Mouse (Mus musculus): Measurements from ENCODE around the gene Ahcyl2. TPM values are rescaled to one million over a fixed set of nuclear protein-coding genes. Genes with fewer than 3 reads are reported as not detected.

Ahcyl2 gene
- total and polyA plus RNA-seq, 2 experiments from 2014 or later = 13.6 to 48.3 TPM

DNA sequence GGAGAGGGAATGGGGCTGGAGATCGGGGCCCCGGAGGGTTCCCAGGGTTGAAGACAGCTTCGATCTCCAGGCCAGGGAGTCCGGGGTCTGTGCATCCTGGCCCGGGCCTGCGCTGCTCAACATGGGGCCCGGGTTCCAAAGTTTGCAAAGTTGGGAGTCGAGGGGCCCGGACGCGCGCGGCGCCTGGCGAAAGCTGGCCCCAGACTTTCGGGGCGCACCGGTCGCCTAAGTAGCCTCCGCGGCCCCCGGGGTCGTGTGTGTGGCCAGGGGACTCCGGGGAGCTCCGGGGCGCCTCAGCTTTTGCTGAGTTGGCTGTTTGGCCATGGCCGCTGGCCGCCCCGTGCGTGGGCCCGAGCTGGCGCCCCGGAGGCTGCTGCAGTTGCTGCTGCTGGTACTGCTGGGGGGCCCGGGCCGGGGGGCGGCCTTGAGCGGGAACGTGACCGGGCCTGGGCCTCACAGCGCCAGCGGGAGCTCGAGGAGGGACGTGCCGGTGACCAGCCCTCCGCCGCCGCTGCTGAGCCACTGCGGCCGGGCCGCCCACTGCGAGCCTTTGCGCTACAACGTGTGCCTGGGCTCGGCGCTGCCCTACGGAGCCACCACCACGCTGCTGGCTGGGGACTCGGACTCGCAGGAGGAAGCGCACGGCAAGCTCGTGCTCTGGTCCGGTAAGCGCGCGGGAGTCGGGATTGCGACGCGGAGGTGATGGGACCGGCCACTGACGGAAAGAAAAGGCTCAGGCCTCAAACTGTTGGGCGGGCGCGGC is 31.9 kb upstream of the Ahcyl2 start:
- Histone ChIP-seq H3K9ac (peak overlapping the region; percentile 64), H3K36me3 (ENCODE audit: insufficient read depth) (no peaks in the 10 kb centered on the region), H3K4me1 (ENCODE audit: insufficient read depth) (no peaks in the 10 kb centered on the region; the same call in 1 of the 2 replicates), H3K27me3 (ENCODE audit: insufficient read depth, low read length) (no peaks in the 10 kb centered on the region), H3K4me2 (ENCODE audit: low read depth) (peak overlapping the region; percentile 97), H3K4me3 (ENCODE audit: low read depth, low read length) (peak overlapping the region; percentile 65), H3K9me3 (ENCODE audit: low read length) (no peaks in the 10 kb centered on the region), H3K27ac (ENCODE audit: low read depth, low read length) (peak overlapping the region; percentile 78)
- TF ChIP-seq CTCF (IDR thresholded peaks at IDR 0.05; ENCODE audit: low read depth) = no peak
- WGBS = under 1% methylated on average over 71 of the region's 75 CpGs
- DNase-seq = no peak
- ATAC-seq = peak; percentile 66

DNA sequence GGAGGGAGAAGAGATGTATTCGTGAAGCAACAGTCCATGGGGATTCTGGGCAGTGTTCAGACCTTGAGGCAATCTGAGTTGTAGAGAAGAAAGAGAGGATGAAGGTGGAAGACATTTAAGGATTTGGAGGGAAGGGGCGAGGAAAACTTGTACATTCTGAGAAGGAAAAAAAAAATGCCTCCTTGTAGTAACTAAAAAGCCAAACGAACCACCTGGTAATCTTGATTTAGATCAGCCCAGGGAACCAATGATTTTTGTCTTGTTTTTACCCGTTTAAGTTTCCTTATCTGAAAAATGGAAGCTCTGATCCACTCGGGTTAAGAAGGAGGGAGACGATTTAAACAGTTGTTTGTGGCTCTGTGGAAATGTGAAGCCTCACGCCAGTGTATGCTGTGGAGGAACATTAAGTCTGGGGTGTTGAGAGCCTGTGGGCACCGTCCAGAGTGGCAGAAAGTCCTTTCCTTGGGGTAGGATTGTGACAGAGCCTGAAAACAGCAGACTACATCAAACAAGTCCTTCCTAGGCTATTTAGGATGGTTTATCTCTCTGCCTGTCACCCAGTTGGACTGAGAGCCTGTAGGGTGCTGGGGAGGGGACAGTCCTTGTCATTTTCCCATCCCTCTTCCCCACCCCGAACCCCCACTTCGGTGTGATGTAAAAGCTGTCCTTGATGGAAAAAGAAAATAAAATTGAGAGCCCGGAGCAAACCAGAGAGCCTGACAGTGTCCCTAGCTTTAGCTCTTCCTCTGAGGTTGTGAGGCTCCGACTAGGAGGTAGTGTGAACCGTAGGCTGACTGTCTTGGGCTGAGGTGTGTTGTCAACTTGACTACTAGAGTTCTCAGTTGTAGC is 31.0 kb upstream of the Ahcyl2 start:
- H3K4me1 ChIP-seq (ENCODE audit: insufficient read depth) = no peaks in the 10 kb centered on the region; the same call in 1 of the 2 replicates
- DNase-seq = no peak
- H3K27me3 ChIP-seq (ENCODE audit: insufficient read depth, low read length) = no peaks in the 10 kb centered on the region
- no peak for ATAC-seq
- no peak for TF ChIP-seq CTCF (IDR thresholded peaks at IDR 0.05; ENCODE audit: low read depth)
- no peaks in the 10 kb centered on the region for H3K36me3 ChIP-seq (ENCODE audit: insufficient read depth)
- H3K4me2 ChIP-seq (ENCODE audit: low read depth) = peak overlapping the region; percentile 97
- 16% methylated on average over 13 of the region's 13 CpGs for WGBS
- H3K9me3 ChIP-seq (ENCODE audit: low read length) = no peaks in the 10 kb centered on the region
- H3K9ac ChIP-seq = peak overlapping the region; percentile 64
- H3K4me3 ChIP-seq (ENCODE audit: low read depth, low read length) = peak overlapping the region; percentile 65
- no peak overlapping the region for H3K27ac ChIP-seq (ENCODE audit: low read depth, low read length)

DNA sequence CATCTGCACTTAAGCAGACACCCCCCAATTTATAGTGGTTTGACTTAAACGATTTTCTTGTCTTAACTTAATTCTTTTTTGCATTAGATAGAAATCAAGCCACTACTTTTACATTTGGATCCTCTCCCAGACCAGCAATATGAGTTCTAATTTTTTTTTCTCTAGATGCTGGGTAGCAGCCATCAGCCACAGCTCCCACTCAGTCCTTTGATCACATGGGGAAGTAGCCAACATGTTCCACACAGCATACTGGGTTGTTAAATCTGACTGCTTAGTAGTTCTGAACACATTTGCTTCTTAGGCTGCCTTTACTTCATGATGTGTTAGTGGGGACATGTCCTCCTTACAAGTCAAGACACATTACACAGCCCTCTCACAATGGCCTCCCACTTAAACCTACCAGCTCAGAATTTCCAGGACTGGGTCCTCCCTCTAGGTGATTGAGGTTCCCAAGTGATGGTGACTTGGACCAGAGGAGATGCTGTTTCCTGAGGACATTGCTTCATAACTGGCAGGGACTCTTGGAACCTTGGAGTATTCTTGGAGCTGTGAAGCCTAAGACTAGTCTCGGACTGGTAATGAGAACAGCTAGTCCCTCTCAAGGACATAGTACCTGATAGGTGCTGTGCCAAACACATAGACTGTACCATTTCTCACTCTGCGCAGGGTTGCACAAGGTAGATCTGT is 16.2 kb upstream of the Ahcyl2 start:
- DNase-seq (peak; percentile 42), ATAC-seq (peak; percentile 45; the same call in 1 of the 2 replicates)
- H3K27me3 ChIP-seq (ENCODE audit: insufficient read depth, low read length) = no peaks in the 10 kb centered on the region
- no peak overlapping the region for H3K27ac ChIP-seq (ENCODE audit: low read depth, low read length)
- no peaks in the 10 kb centered on the region for H3K36me3 ChIP-seq (ENCODE audit: insufficient read depth)
- H3K9ac ChIP-seq = no peak overlapping the region
- 78% methylated on average over 3 of the region's 3 CpGs for WGBS
- H3K4me3 ChIP-seq (ENCODE audit: low read depth, low read length) = no peak overlapping the region
- no peak for TF ChIP-seq CTCF (IDR thresholded peaks at IDR 0.05; ENCODE audit: low read depth)
- H3K9me3 ChIP-seq (ENCODE audit: low read length) = peaks cover 9% of the 10 kb centered on the region
- peaks cover 3% of the 10 kb centered on the region; the same call in 1 of the 2 replicates for H3K4me1 ChIP-seq (ENCODE audit: insufficient read depth)
- no peak overlapping the region for H3K4me2 ChIP-seq (ENCODE audit: low read depth)

DNA sequence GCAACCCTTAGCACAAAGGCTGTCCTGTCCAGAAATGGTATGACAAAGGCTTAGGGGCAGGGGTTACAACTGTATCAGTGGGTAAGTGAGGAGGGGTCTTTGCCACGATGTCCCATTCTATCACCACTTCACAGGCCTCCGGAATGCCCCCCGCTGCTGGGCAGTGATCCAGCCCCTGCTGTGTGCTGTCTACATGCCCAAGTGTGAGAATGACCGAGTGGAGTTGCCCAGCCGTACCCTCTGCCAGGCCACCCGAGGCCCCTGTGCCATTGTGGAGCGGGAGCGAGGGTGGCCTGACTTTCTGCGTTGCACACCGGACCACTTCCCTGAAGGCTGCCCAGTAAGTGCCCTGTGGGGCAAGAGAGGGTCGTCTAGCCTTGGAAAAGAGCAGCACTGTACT is 14.5 kb upstream of the Ahcyl2 start:
- WGBS = 64% methylated on average over 11 of the region's 11 CpGs
- Histone ChIP-seq H3K4me1 (ENCODE audit: insufficient read depth) (peaks cover 3% of the 10 kb centered on the region; the same call in 1 of the 2 replicates), H3K27ac (ENCODE audit: low read depth, low read length) (no peak overlapping the region), H3K9me3 (ENCODE audit: low read length) (peaks cover 6% of the 10 kb centered on the region), H3K9ac (no peak overlapping the region), H3K36me3 (ENCODE audit: insufficient read depth) (no peaks in the 10 kb centered on the region), H3K27me3 (ENCODE audit: insufficient read depth, low read length) (no peaks in the 10 kb centered on the region), H3K4me3 (ENCODE audit: low read depth, low read length) (no peak overlapping the region), H3K4me2 (ENCODE audit: low read depth) (no peak overlapping the region)
- ATAC-seq = no peak
- no peak for TF ChIP-seq CTCF (IDR thresholded peaks at IDR 0.05; ENCODE audit: low read depth)
- DNase-seq = no peak

DNA sequence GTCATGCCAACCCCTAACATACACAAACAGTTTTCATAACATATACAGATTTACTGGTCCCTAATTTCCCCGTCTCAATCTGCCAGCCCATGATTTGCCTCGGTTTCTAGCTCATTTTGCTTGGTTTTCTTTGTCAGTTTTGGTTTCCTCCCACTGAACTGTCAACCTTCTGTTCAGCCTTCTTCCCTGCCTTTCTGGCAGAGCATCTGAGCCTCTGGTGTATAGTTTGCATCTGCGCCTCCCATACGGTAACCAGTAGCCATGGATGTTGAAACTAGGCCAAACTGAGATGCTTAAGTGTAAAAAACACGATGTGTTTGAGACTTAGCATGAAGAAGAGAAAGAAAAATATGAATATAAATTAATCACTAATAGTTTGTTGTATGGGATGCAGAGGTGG is 11.8 kb upstream of the Ahcyl2 start:
- no peak for TF ChIP-seq CTCF (IDR thresholded peaks at IDR 0.05; ENCODE audit: low read depth)
- Histone ChIP-seq H3K4me1 (ENCODE audit: insufficient read depth) (peaks cover 3% of the 10 kb centered on the region; the same call in 1 of the 2 replicates), H3K4me3 (ENCODE audit: low read depth, low read length) (no peak overlapping the region), H3K36me3 (ENCODE audit: insufficient read depth) (peaks cover 5% of the 10 kb centered on the region; the same call in 1 of the 2 replicates), H3K27me3 (ENCODE audit: insufficient read depth, low read length) (no peaks in the 10 kb centered on the region), H3K9ac (no peak overlapping the region), H3K4me2 (ENCODE audit: low read depth) (no peak overlapping the region), H3K27ac (ENCODE audit: low read depth, low read length) (no peak overlapping the region), H3K9me3 (ENCODE audit: low read length) (no peaks in the 10 kb centered on the region)
- ATAC-seq = peak; percentile 64
- peak; percentile 64 for DNase-seq
- 70% methylated on average over 5 of the region's 5 CpGs for whole genome bisulfite sequencing

DNA sequence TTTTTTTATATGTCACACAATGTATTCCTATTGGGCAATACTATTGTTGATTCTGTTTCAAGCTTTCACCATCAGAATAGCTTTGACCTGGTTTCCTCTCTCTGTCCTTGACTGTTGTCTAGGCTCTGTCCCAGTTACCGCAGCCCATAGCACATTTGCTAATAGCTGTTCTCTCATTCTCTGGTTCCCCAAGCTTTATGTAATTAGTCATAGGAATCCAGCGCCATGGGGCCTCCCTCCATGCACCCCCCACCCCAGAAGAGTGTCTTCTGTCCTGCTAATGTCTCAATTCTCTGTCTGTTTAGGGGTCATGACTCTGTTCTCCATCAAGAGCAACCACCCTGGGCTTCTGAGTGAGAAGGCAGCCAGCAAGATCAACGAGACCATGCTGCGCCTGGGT is 11.3 kb upstream of the Ahcyl2 start:
- Histone ChIP-seq H3K9me3 (ENCODE audit: low read length) (no peaks in the 10 kb centered on the region), H3K36me3 (ENCODE audit: insufficient read depth) (peaks cover 5% of the 10 kb centered on the region; the same call in 1 of the 2 replicates), H3K27ac (ENCODE audit: low read depth, low read length) (no peak overlapping the region), H3K4me2 (ENCODE audit: low read depth) (no peak overlapping the region), H3K9ac (no peak overlapping the region), H3K4me1 (ENCODE audit: insufficient read depth) (peaks cover 3% of the 10 kb centered on the region; the same call in 1 of the 2 replicates), H3K27me3 (ENCODE audit: insufficient read depth, low read length) (no peaks in the 10 kb centered on the region), H3K4me3 (ENCODE audit: low read depth, low read length) (no peak overlapping the region)
- TF ChIP-seq CTCF (IDR thresholded peaks at IDR 0.05; ENCODE audit: low read depth) = no peak
- 92% methylated on average over 4 of the region's 4 CpGs for WGBS
- DNase-seq (no peak), ATAC-seq (no peak)

Data from forebrain, postnatal 0 days (tissue).